Mouse (Mus musculus): Measurements from ENCODE around the gene Fmn2.
A peak's percentile ranks its signal among the peaks of the same experiment; 100 is the strongest.

Gene Fmn2

GRCm38 (mm10) chr1:174781037-174781436 lies 279.4 kb downstream of the Fmn2 start:
- peak in 1 of 2 experiments; percentile 18 for DNase-seq (ENCODE audit: low spot score in 2 of 2)

DNA sequence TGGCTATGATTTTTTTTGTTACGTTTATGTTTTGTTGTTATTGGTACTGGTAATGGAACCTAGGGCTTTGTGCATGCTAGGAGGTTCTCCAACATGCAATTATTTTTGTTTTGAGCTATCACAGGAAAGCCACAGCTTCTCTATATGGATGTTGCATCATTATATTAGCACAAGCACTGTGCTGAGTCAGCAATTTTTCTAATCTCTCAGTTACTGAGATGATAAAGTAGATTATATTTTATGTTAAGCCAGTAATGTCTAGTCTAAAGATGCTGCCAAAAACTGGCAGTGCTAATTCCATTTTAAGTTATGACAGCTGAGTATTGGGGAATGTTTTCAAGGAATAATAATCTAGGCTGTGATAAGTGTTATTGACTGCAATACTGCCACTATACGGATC lies 287.0 kb downstream of the Fmn2 start:
- no peak for DNase-seq (ENCODE audit: low spot score in 2 of 2)

GRCm38 (mm10) chr1:174811846-174812245 lies 310.2 kb downstream of the Fmn2 start:
- peak; percentile 33 to 41 for DNase-seq (ENCODE audit: low spot score in 2 of 2)

GRCm38 (mm10) chr1:174826562-174826961 lies 324.9 kb downstream of the Fmn2 start:
- DNase-seq (ENCODE audit: low spot score in 2 of 2): no peak

DNA sequence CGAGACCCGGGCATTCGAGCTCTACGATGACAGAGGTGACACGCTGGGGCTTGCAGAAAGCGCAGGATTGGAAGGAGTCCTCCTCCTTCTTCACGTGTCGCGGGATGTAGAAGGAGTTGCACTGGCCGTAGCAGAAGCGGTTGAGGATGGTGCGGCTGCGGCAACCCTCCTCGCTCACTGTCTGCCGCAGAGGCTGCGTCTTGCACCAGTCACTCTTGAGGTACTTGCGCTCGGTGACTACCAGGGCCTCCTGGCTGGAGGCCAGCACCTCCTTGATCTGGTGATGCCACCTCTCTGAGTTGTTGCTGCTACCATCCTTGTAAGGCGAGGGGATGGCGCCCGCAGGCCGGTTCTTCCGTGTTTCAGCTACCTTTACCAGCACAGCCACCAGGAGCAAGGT lies 335.2 kb downstream of the Fmn2 start:
- no peak for DNase-seq (ENCODE audit: low spot score in 2 of 2)

- no peak for DNase-seq (ENCODE audit: low spot score in 2 of 2)
Observed at GRCm38 (mm10) chr1:174844786-174845185, 343.2 kb downstream of the Fmn2 start.

GRCm38 (mm10) chr1:174856188-174856587 lies 354.6 kb downstream of the Fmn2 start:
- no peak for DNase-seq (ENCODE audit: low spot score in 2 of 2)

- DNase-seq (ENCODE audit: low spot score in 2 of 2): no peak
Observed at GRCm38 (mm10) chr1:174860407-174861118, 358.9 kb downstream of the Fmn2 start.
